Mouse (Mus musculus) embryonic facial prominence, embryonic 11.5 days (tissue): Measurements from ENCODE around the gene Mcmbp. TPM values are rescaled to one million over a fixed set of nuclear protein-coding genes. Genes with fewer than 3 reads are reported as not detected.

Experiments used
- polyA plus RNA-seq: library from polyadenylated mRNA; unstranded; fragments of >200 nt; fragmentation: Nextera tagmentation; extraction: Ambion mirVana; gene quantifications from 2 replicates; pipeline ENCODE4 v1.2.1, GENCODE M21; 2014

The Mcmbp gene
- polyA plus RNA-seq, 1 experiment from 2014 or later = 85.3 TPM

Other genes with a start within 250 kb of the Mcmbp start
- gene Bag3, start 216.9 kb downstream of the Mcmbp start, polyA plus RNA-seq = 6.7 and 7.6 TPM in 2 replicates
- gene Inpp5f, start 129.2 kb downstream of the Mcmbp start, polyA plus RNA-seq = 49.7 and 51.1 TPM in 2 replicates
- gene Sec23ip, start 4.4 kb upstream of the Mcmbp start, polyA plus RNA-seq = 38.3 and 38.4 TPM in 2 replicates